Mouse (Mus musculus) heart, embryonic 13.5 days (tissue): Measurements from ENCODE around the gene Stim2. TPM values are rescaled to one million over a fixed set of nuclear protein-coding genes. Genes with fewer than 3 reads are reported as not detected.
A peak's percentile ranks its signal among the peaks of the same experiment; 100 is the strongest.

Source experiments
- ATAC-seq: fragments of 200-750 bp; cut with Nextera tagmentation; 2 replicates; pipeline ENCODE4 v1.8.0; 2017; ENCODE audit warnings: moderate TSS enrichment; ENCODE audit not compliant: insufficient number of reproducible peaks, low FRiP score, low TSS enrichment; ENCODE audit errors: extremely low read depth
- H3K27ac ChIP-seq: fragments of 300-500 bp; sonication (generic); replicated peaks from 2 replicates; pipeline ENCODE4 v1.5.1; 2015; ENCODE audit warnings: moderate library complexity, mild to moderate bottlenecking, inconsistent platforms
- H3K27me3 ChIP-seq: fragments of 300-500 bp; sonication (generic); replicated peaks from 2 replicates; pipeline ENCODE4 v1.6.1; 2015; ENCODE audit warnings: mild to moderate bottlenecking, inconsistent platforms
- H3K36me3 ChIP-seq: fragments of 300-500 bp; sonication (generic); 2 replicates; pipeline ENCODE4 v1.6.1; 2015; ENCODE audit warnings: mild to moderate bottlenecking, inconsistent platforms
- H3K4me1 ChIP-seq: fragments of 300-500 bp; sonication (generic); 2 replicates; pipeline ENCODE4 v1.6.1; 2015; ENCODE audit warnings: inconsistent platforms
- H3K4me2 ChIP-seq: fragments of 300-500 bp; sonication (generic); 2 replicates; pipeline ENCODE4 v1.6.1; 2015; ENCODE audit warnings: inconsistent platforms, mild to moderate bottlenecking, moderate library complexity
- H3K4me3 ChIP-seq: fragments of 300-500 bp; sonication (generic); 2 replicates; pipeline ENCODE4 v1.5.1; 2015; ENCODE audit warnings: moderate library complexity, mild to moderate bottlenecking, inconsistent platforms
- H3K9ac ChIP-seq: fragments of 300-500 bp; sonication (generic); 2 replicates; pipeline ENCODE4 v1.6.1; 2015; ENCODE audit warnings: inconsistent platforms, mild to moderate bottlenecking, moderate library complexity
- H3K9me3 ChIP-seq: fragments of 300-500 bp; sonication (generic); 2 replicates; pipeline ENCODE4 v1.6.1; 2016; ENCODE audit warnings: inconsistent platforms
- WGBS: fragments of 180-500 bp; shearing (Covaris S2); methylation state at CpG from one replicate; pipeline ENCODE4 v1.1.7; 2015; ENCODE audit warnings: mixed read lengths; 5-methylcytosine and 5-hydroxymethylcytosine counted together
- polyA plus RNA-seq: library from polyadenylated mRNA; unstranded; fragments of >200 nt; fragmentation: Nextera tagmentation; extraction: Ambion mirVana; gene quantifications from 2 replicates; pipeline ENCODE4 v1.2.1, GENCODE M21; 2015

Gene Stim2
- polyA plus RNA-seq, 1 experiment from 2014 or later: 12.2 TPM

DNA sequence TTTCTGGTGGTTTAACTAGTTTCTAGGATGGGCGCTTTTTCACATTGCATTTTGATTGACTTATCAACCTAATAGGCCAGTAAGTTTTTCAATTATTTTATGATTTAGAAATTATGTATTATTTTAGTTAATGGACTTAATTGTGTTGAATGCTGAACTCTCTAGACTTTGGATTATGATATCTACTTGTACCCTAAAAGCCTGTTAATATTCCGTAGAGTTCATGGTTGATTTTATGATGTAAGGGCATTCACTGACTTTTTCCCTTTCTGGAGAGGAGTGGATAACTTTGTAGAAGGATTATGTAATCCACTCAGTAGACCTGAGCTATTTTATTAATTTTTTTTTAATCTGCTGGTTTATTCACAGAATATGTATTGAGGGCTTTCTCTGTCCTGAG is 20.6 kb downstream of the Stim2 start:
- H3K9me3 ChIP-seq: no peaks in the 10 kb centered on the region
- no peak overlapping the region for H3K4me2 ChIP-seq
- H3K9ac ChIP-seq: no peak overlapping the region
- H3K4me1 ChIP-seq: peaks cover 9% of the 10 kb centered on the region
- no peak for ATAC-seq
- H3K27me3 ChIP-seq: no peaks in the 10 kb centered on the region
- H3K27ac ChIP-seq: no peak overlapping the region
- WGBS: 86% methylated on average over 2 of the region's 2 CpGs
- no peaks in the 10 kb centered on the region for H3K36me3 ChIP-seq
- H3K4me3 ChIP-seq: no peak overlapping the region

DNA sequence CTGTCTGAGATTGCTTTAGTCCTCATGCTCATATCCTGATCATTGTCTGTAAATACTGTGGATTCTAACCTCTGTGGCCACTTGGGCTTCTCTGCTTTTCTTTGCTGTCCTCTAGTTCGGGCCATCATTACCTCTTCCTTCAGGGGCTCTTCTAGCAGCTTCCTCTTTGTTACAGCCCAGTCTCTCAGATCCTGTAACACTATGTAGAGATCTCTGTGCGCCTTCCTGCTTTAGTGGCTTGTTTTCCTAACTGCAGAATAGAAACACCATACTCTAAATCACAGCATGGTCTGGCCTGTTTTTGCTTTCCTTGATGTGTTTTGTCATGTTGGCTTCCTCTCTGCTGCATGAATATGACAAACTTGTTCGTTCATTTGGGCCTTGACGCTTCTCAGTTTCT is 21.2 kb downstream of the Stim2 start:
- H3K36me3 ChIP-seq: no peaks in the 10 kb centered on the region
- H3K4me2 ChIP-seq: no peak overlapping the region
- no peak overlapping the region for H3K27ac ChIP-seq
- no peaks in the 10 kb centered on the region for H3K9me3 ChIP-seq
- no peak overlapping the region for H3K4me3 ChIP-seq
- H3K27me3 ChIP-seq: no peaks in the 10 kb centered on the region
- WGBS: 57% methylated on average over 4 of the region's 4 CpGs
- ATAC-seq: no peak
- no peak overlapping the region for H3K9ac ChIP-seq
- peaks cover 10% of the 10 kb centered on the region for H3K4me1 ChIP-seq

DNA sequence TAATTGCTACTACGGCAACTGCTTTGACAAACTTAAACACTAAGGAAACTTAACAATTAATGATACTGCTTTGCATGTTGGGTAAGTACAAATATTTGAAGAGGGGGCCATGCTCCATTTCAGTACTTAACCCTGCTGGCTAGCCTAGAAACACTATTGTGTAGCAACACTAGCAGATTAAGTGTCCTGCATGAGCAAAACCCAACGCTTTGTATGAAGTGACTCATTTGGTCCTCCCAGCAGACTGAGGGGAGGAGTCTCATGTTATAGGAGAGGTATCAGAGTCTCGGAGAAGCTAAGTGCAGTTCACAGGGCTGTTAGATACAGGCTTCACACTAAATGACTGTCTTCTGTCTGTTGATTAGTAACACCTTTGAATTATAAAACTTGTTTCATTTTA is 26.3 kb downstream of the Stim2 start:
- H3K27ac ChIP-seq: no peak overlapping the region
- H3K4me3 ChIP-seq: no peak overlapping the region
- no peak overlapping the region for H3K4me2 ChIP-seq
- no peaks in the 10 kb centered on the region for H3K27me3 ChIP-seq
- WGBS: 53% methylated on average over 3 of the region's 3 CpGs
- H3K4me1 ChIP-seq: peaks cover 15% of the 10 kb centered on the region
- H3K9me3 ChIP-seq: no peaks in the 10 kb centered on the region
- no peaks in the 10 kb centered on the region for H3K36me3 ChIP-seq
- no peak for ATAC-seq
- no peak overlapping the region for H3K9ac ChIP-seq

DNA sequence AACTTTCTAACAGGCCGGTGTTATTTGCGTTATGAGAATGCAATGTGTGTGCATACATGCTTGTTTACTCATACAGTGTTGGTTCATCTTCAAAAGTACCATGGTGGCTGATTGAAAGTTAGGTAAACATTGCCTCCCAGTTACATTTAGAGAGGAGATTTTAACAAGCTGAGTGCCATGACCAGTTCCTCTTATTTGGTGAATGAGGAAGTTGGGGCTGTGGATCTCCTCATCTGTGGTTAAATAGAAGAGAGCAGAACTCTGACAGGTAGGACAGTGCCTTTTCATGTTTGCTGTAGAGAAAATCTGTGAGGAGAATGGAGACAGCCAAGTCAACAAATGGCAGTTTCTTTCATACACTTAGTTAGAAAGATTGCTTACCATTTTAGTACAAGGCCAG is 27.3 kb downstream of the Stim2 start:
- 98% methylated on average over 2 of the region's 2 CpGs for WGBS
- Histone ChIP-seq H3K4me1 (peaks cover 10% of the 10 kb centered on the region), H3K4me3 (no peak overlapping the region), H3K27me3 (no peaks in the 10 kb centered on the region), H3K9ac (no peak overlapping the region), H3K36me3 (no peaks in the 10 kb centered on the region), H3K9me3 (no peaks in the 10 kb centered on the region), H3K27ac (no peak overlapping the region), H3K4me2 (no peak overlapping the region)
- no peak for ATAC-seq

DNA sequence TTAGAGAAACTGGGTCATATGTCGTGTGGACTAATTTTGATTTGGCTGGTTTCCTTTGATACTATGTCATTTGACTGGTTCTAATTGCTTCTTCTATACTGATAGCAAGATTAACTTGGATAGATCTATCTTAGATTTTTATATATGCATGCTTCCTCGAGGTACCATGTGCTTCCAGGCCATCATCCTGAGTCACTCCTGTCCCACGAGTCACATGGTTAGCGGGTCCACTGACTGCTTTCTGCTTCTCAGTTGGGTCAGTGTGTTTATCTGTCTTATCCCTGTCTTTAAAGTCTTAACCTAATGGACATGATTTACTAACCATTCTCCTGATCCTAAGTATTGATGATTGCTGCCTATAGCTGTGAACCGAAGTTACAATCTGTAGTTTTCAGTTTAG is 34.9 kb downstream of the Stim2 start:
- 81% methylated on average over 5 of the region's 5 CpGs for WGBS
- no peak overlapping the region for H3K4me2 ChIP-seq
- H3K27ac ChIP-seq: no peak overlapping the region
- no peak overlapping the region for H3K9ac ChIP-seq
- no peaks in the 10 kb centered on the region for H3K36me3 ChIP-seq
- no peak for ATAC-seq
- no peaks in the 10 kb centered on the region for H3K27me3 ChIP-seq
- H3K9me3 ChIP-seq: no peaks in the 10 kb centered on the region
- peaks cover 11% of the 10 kb centered on the region for H3K4me1 ChIP-seq
- no peak overlapping the region for H3K4me3 ChIP-seq

DNA sequence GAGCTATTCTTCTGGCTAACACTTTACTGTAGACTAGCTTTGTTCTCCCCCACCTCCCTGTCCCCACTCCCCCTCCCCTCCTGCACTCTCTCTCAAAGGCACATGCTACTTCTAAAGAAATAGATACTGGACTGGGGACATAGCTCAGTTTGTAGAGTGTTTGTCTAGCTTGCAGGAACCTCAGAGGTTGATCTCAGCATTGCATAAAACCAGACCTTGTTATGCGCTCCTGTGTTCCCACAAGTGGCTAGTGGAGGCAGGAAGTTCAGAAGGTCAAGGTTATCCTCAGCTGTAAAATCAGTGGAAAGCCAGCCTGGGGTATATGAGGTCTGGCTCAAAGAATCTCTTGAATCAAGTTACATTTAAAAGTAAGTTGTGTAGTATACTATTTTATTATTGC is 36.4 kb downstream of the Stim2 start:
- H3K36me3 ChIP-seq: no peaks in the 10 kb centered on the region
- H3K27me3 ChIP-seq: no peaks in the 10 kb centered on the region
- peaks cover 17% of the 10 kb centered on the region for H3K4me1 ChIP-seq
- no peak for ATAC-seq
- no peak overlapping the region for H3K4me2 ChIP-seq
- H3K9ac ChIP-seq: no peak overlapping the region
- H3K4me3 ChIP-seq: no peak overlapping the region
- peak overlapping the region; percentile 48; the same call in 1 of the 2 replicates for H3K27ac ChIP-seq
- H3K9me3 ChIP-seq: no peaks in the 10 kb centered on the region
- 30% methylated on average over 1 of the region's 1 CpGs for WGBS

DNA sequence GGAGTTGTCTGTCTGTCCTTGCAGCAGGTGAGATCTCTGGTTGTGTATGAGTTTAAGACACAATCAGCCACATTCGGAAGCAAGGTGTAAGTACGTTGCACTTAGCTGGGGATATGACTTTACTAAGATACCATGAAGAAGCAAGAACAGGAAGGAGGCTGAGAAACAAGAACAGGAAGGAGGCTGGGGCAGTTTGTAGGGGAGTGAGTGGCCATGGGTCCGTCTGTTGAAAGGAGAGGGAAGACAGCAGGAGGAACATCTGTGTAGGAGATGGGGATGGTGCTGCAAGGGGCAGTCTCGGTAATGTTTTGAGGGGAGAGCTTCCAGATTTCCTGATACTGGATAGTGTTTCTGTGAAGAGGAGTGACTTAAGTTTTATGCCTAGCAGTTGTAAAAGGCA is 40.3 kb downstream of the Stim2 start:
- WGBS: 57% methylated on average over 4 of the region's 4 CpGs
- H3K4me3 ChIP-seq: no peak overlapping the region
- H3K27ac ChIP-seq: no peak overlapping the region
- H3K27me3 ChIP-seq: no peaks in the 10 kb centered on the region
- no peaks in the 10 kb centered on the region for H3K9me3 ChIP-seq
- no peaks in the 10 kb centered on the region for H3K36me3 ChIP-seq
- peaks cover 33% of the 10 kb centered on the region for H3K4me1 ChIP-seq
- ATAC-seq: no peak
- H3K9ac ChIP-seq: no peak overlapping the region
- H3K4me2 ChIP-seq: no peak overlapping the region

DNA sequence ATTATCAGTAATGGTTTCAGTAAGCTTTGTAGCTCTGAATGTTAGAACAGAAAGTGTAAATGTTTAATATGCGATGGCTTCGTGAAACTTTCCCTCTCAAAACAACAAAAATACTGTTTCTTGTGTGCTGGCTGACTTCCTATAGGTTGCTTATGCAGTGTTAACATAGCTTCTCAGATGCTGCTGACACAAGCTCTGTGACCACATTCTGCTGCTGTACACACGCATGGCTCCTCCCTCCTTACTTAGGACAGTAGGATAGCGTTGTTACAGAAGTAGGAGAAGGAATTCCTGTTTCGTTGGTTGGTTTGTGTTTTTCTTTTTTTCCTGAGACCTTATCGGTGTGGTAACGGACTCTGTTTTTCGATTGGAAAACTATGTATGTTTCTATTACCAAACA is 42.2 kb downstream of the Stim2 start:
- Histone ChIP-seq H3K4me3 (no peak overlapping the region), H3K9ac (no peak overlapping the region), H3K4me2 (no peak overlapping the region), H3K27me3 (no peaks in the 10 kb centered on the region), H3K4me1 (peaks cover 36% of the 10 kb centered on the region), H3K36me3 (no peaks in the 10 kb centered on the region), H3K9me3 (no peaks in the 10 kb centered on the region), H3K27ac (no peak overlapping the region)
- 72% methylated on average over 8 of the region's 8 CpGs for WGBS
- ATAC-seq: no peak

DNA sequence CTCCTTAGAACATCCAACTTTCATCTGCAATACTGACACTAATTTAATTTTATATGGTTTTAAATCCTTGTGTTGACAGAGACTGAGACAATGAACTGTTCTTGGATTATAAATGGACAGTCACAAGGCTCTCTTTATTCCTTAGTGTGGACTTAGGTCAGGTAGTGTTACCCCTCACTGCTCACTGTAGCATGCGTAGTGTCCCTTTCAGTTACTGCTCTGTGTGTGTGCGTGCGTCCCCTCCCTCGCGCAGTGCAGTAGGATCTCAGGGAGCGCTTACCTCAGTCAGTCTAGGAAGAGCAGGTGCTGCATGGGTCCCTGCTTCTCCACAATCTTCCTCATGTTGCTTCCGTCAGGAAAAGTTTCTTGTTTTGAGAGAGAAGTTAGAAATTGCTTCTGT is 43.7 kb downstream of the Stim2 start:
- no peaks in the 10 kb centered on the region for H3K27me3 ChIP-seq
- WGBS: 88% methylated on average over 7 of the region's 7 CpGs

DNA sequence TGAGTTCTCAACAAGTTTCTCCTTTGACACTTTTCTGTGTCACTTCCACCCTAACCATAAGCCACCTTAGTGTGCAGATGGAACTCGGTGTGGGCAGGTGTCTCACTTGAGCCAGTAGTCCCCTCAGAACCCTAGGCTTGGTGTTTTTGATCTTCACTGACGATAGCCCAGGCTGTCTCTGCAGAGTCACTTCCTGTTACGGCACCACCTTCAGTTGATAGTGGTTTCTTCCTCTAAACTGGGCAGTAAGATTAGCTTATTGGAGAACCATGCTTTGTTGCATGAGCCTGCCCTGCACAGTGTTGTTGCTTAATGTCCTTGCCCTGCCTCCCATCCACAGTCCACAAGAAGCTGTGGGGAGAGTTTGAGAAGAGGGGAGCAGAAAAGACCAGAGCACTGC is 47.2 kb downstream of the Stim2 start:
- Histone ChIP-seq H3K36me3 (no peaks in the 10 kb centered on the region), H3K4me3 (no peak overlapping the region), H3K4me1 (peaks cover 53% of the 10 kb centered on the region), H3K9me3 (no peaks in the 10 kb centered on the region), H3K4me2 (no peak overlapping the region), H3K27me3 (no peaks in the 10 kb centered on the region), H3K9ac (no peak overlapping the region), H3K27ac (0 out of 2 replicates have a peak overlapping the region, but pooled peaks have one; percentile 8)
- WGBS: 65% methylated on average over 3 of the region's 3 CpGs
- no peak for ATAC-seq

More for the DNA sequence above, 43.7 kb downstream of the Stim2 start:
- no peak for ATAC-seq
- Histone ChIP-seq H3K9ac (no peak overlapping the region), H3K4me1 (peaks cover 45% of the 10 kb centered on the region), H3K36me3 (no peaks in the 10 kb centered on the region), H3K4me2 (no peak overlapping the region), H3K9me3 (no peaks in the 10 kb centered on the region), H3K4me3 (no peak overlapping the region), H3K27ac (no peak overlapping the region)

DNA sequence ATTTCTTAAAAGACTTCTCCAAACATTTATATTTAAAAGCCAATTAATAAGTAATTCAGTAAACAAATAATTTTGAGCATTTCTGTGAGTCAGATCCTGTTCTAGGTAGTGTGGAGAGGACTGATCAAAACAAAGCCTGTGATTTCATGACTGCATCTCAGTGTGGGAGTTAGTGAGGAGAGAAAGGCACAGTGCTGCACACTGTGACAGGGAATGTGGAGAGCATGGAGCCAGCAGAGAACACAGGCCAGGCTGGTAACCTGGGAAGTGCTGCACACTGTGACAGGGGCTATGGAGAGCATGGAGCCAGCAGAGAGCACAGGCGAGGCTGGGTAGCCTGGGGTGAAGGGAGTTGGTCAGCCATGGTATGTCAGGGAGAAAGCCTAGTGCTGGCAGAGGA is 48.1 kb downstream of the Stim2 start:
- no peak overlapping the region for H3K4me3 ChIP-seq
- ATAC-seq: no peak
- no peaks in the 10 kb centered on the region for H3K27me3 ChIP-seq
- peak overlapping the region; percentile 24; the same call in 1 of the 2 replicates for H3K9ac ChIP-seq
- H3K4me1 ChIP-seq: peaks cover 58% of the 10 kb centered on the region
- no peak overlapping the region for H3K4me2 ChIP-seq
- 51% methylated on average over 1 of the region's 1 CpGs for WGBS
- H3K36me3 ChIP-seq: no peaks in the 10 kb centered on the region
- no peaks in the 10 kb centered on the region for H3K9me3 ChIP-seq
- no peak overlapping the region for H3K27ac ChIP-seq

DNA sequence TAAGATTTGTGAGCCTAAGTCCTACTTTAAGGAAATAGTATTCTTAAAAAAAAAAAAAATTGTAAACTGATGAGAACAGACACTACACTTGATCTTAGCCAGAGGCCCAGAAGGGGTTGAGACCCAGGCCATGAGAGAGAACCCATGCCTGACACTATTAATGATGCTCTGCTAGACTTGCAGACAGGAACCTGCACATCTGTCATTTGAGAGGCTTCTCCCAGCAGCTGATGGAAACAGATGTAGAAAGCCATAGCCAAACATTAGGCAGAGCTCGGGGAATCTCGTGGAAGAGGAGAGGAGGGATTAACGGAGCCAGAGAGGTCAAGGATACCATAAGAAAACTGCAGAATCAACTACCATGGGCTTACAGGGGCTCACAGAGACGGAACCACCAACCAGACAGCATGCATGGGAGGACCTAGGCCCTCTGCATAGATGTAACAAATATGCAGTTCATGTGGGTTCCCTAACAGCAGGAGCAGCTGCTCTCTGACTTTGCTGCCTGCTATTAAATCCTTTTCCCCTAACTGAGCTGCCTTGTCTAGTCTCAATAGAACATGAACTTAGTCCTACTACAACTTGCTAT is 50.9 kb downstream of the Stim2 start:
- Histone ChIP-seq H3K4me1 (peaks cover 58% of the 10 kb centered on the region), H3K4me2 (no peak overlapping the region), H3K36me3 (peaks cover 6% of the 10 kb centered on the region; the same call in 1 of the 2 replicates), H3K27me3 (no peaks in the 10 kb centered on the region), H3K9me3 (no peaks in the 10 kb centered on the region), H3K4me3 (no peak overlapping the region), H3K27ac (no peak overlapping the region), H3K9ac (no peak overlapping the region)
- ATAC-seq: no peak
- 59% methylated on average over 4 of the region's 4 CpGs for WGBS
